ENCODE assay signal across 7 mouse cellular contexts in the genomic region with DNA sequence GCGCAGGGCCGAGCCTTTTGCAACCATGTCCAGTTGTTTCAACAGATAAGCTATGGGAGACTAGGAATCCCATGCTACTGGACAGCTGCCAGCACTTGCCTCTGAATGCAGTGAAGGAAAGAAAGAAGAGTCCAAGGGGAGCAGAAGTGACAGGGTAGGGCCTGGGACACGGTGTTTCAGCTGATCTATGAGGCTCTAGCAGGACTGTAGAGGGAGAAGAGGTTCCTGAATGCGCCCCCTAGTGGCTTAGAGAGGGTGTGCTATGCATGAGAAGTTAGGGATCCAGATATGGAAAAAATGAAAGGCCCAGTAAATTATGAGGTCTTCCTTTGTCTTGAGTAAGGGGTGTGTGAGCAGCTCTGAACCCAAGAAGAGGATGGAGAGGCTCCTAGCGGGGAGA. TPM values are rescaled to one million over a fixed set of nuclear protein-coding genes. Genes with fewer than 3 reads are reported as not detected.
DNase-seq lines count a peak whose midpoint lies in the region; ATAC-seq and TF ChIP-seq lines count a peak whose summit lies in the region.

No protein-coding gene starts in this region.

- H3K4me2 ChIP-seq in neural tube, embryonic 15.5 days, result no peak overlapping the region
- no peak overlapping the region for H3K4me2 ChIP-seq in intestine, embryonic 14.5 days (ENCODE audit: low read length)
- 0 out of 2 replicates have a peak overlapping the region, but pooled peaks have one; percentile 49 for H3K4me2 ChIP-seq in liver, embryonic 16.5 days (ENCODE audit: low read depth, low read length)

- H3K9me3 ChIP-seq in neural tube, embryonic 15.5 days (replicated peaks), result no peaks in the 10 kb centered on the region
- H3K9me3 ChIP-seq in intestine, embryonic 14.5 days (ENCODE audit: control insufficient read depth, low read length), result no peaks in the 10 kb centered on the region
- H3K9me3 ChIP-seq in liver, embryonic 16.5 days (replicated peaks; ENCODE audit: control insufficient read depth, low read length), result no peaks in the 10 kb centered on the region

- no peaks in the 10 kb centered on the region for H3K36me3 ChIP-seq in neural tube, embryonic 15.5 days
- H3K36me3 ChIP-seq in intestine, embryonic 14.5 days (ENCODE audit: control insufficient read depth, insufficient read depth, low read length), result no peaks in the 10 kb centered on the region
- no peaks in the 10 kb centered on the region for H3K36me3 ChIP-seq in liver, embryonic 16.5 days (ENCODE audit: control insufficient read depth, insufficient read depth)
- H3K36me3 ChIP-seq in spleen, adult 2 months (ENCODE audit: control insufficient read depth, insufficient read depth, low read length), result no peaks in the 10 kb centered on the region

- no peak overlapping the region for H3K27ac ChIP-seq in neural tube, embryonic 15.5 days (replicated peaks)
- no peak overlapping the region for H3K27ac ChIP-seq in intestine, embryonic 14.5 days (ENCODE audit: low read depth)
- peak overlapping the region; percentile 48 for H3K27ac ChIP-seq in liver, embryonic 16.5 days (ENCODE audit: low read length)
- H3K27ac ChIP-seq in spleen, adult 2 months (ENCODE audit: insufficient read depth, low read length), result no peak overlapping the region

- peak; percentile 26; the same call in 1 of the 2 replicates for TF ChIP-seq CTCF in spleen, adult 2 months (IDR thresholded peaks at IDR 0.05; ENCODE audit: extremely low read depth, insufficient read depth, insufficient read length, insufficient replicate concordance)

- WGBS in neural tube, embryonic 15.5 days, result 47% methylated on average over 5 of the region's 5 CpGs
- WGBS in intestine, embryonic 14.5 days, result 45% methylated on average over 5 of the region's 5 CpGs
- 37% methylated on average over 5 of the region's 5 CpGs for WGBS in liver, embryonic 16.5 days (ENCODE audit: insufficient replicate concordance)
- 44% methylated on average over 5 of the region's 5 CpGs for WGBS in spleen, adult 2 months

- H3K9ac ChIP-seq in neural tube, embryonic 15.5 days (replicated peaks), result no peak overlapping the region
- H3K9ac ChIP-seq in intestine, embryonic 14.5 days (ENCODE audit: low read length), result no peak overlapping the region
- H3K9ac ChIP-seq in liver, embryonic 16.5 days (ENCODE audit: low read depth, low read length), result no peak overlapping the region

- no peaks in the 10 kb centered on the region for H3K27me3 ChIP-seq in neural tube, embryonic 15.5 days (replicated peaks)
- no peaks in the 10 kb centered on the region for H3K27me3 ChIP-seq in intestine, embryonic 14.5 days (replicated peaks; ENCODE audit: control insufficient read depth, insufficient read depth, low read length)
- H3K27me3 ChIP-seq in liver, embryonic 16.5 days (ENCODE audit: control insufficient read depth, insufficient read depth, low read depth, low read length), result no peaks in the 10 kb centered on the region
- H3K27me3 ChIP-seq in spleen, adult 2 months (ENCODE audit: control insufficient read depth, insufficient read depth, low read length), result no peaks in the 10 kb centered on the region

- H3K4me3 ChIP-seq in neural tube, embryonic 15.5 days (replicated peaks), result no peak overlapping the region
- no peak overlapping the region for H3K4me3 ChIP-seq in intestine, embryonic 14.5 days (ENCODE audit: low read depth, low read length)
- no peak overlapping the region for H3K4me3 ChIP-seq in liver, embryonic 16.5 days (ENCODE audit: low read depth, low read length)
- no peak overlapping the region for H3K4me3 ChIP-seq in spleen, adult 2 months (ENCODE audit: extremely low read depth, insufficient read depth, insufficient read length)

- TF ChIP-seq POLR2A in spleen, adult 2 months (IDR thresholded peaks at IDR 0.05; ENCODE audit: low read depth, low read length), result no peak

- no peak for ATAC-seq in neural tube, embryonic 15.5 days (ENCODE audit: low FRiP score)
- ATAC-seq in intestine, embryonic 14.5 days (replicated peaks; ENCODE audit: low FRiP score, low TSS enrichment, low read depth), result no peak
- ATAC-seq in liver, embryonic 16.5 days (ENCODE audit: low read depth), result peak; percentile 82

- peak; percentile 45 for DNase-seq in neural tube, embryonic 10.5 days (ENCODE audit: extremely low spot score, low spot score)
- peak; percentile 31 for DNase-seq in WW6 (ENCODE audit: low read depth, low spot score)
- peak; percentile 78 for DNase-seq in embryo, embryonic 10.5 days (ENCODE audit: low spot score)
- peak; percentile 78 for DNase-seq in intestine, embryonic 14.5 days (ENCODE audit: low spot score)
- peak in 1 of 2 experiments; percentile 10 for DNase-seq in spleen, adult 2 months (ENCODE audit: low read depth in 1 of 2, low spot score in 2 of 2)

- no peaks in the 10 kb centered on the region for H3K4me1 ChIP-seq in neural tube, embryonic 15.5 days
- no peaks in the 10 kb centered on the region for H3K4me1 ChIP-seq in intestine, embryonic 14.5 days (replicated peaks; ENCODE audit: control insufficient read depth, insufficient read depth, low read length)
- H3K4me1 ChIP-seq in liver, embryonic 16.5 days (ENCODE audit: control insufficient read depth, low read depth, low read length), result peaks cover 32% of the 10 kb centered on the region
- H3K4me1 ChIP-seq in spleen, adult 2 months (ENCODE audit: control insufficient read depth, insufficient read depth, insufficient read length), result no peaks in the 10 kb centered on the region

RNA-seq across cellular contexts. Expression of a gene that starts 11.4 kb away (rescaled TPM):
- polyA plus RNA-seq in neural tube, embryonic 15.5 days (2015; fragmentation: Nextera tagmentation; extraction: Ambion mirVana), result 0.56 and 0.90 TPM in 2 replicates
- polyA plus RNA-seq in intestine, embryonic 14.5 days (2014; fragmentation: Nextera tagmentation; extraction: Ambion mirVana), result 1.8 and 3.1 TPM in 2 replicates
- 66.3 and 66.8 TPM in 2 replicates for polyA plus RNA-seq in liver, embryonic 16.5 days (2015; fragmentation: Nextera tagmentation; extraction: Ambion mirVana)
- polyA plus RNA-seq in spleen, adult 2 months (2012; rRNA removed), result 8.8 and 10.7 TPM in 2 replicates

RNA-seq across cellular contexts. Expression of a gene that starts 35.1 kb away (rescaled TPM):
- polyA plus RNA-seq in neural tube, embryonic 15.5 days (2015; fragmentation: Nextera tagmentation; extraction: Ambion mirVana), result 37.4 and 37.6 TPM in 2 replicates
- polyA plus RNA-seq in intestine, embryonic 14.5 days (2014; fragmentation: Nextera tagmentation; extraction: Ambion mirVana), result 36.7 and 39.3 TPM in 2 replicates
- 14.5 and 17.0 TPM in 2 replicates for polyA plus RNA-seq in liver, embryonic 16.5 days (2015; fragmentation: Nextera tagmentation; extraction: Ambion mirVana)
- polyA plus RNA-seq in spleen, adult 2 months (2012; rRNA removed), result 1.6 and 2.8 TPM in 2 replicates
